Mouse (Mus musculus) forebrain, embryonic 14.5 days (tissue): ENCODE data around the gene Ccnf. TPM values are rescaled to one million over a fixed set of nuclear protein-coding genes. Genes with fewer than 3 reads are reported as not detected.

ENCODE experiments used
- ATAC-seq: fragments of 200-750 bp; cut with Nextera tagmentation; 2 replicates; pipeline ENCODE4 v1.8.0; 2017; ENCODE audit warnings: mild to moderate bottlenecking, moderate library complexity
- DNase-seq: peaks from one replicate; pipeline ENCODE4 v3.0.0-alpha.2; 2015; ENCODE audit warnings: low spot score
- H3K27ac ChIP-seq: fragments of 300-500 bp; sonication (generic); 2 replicates; pipeline ENCODE4 v1.5.1; 2014; ENCODE audit warnings: low read depth, mild to moderate bottlenecking, control low read depth, low read length, moderate library complexity
- H3K27me3 ChIP-seq: fragments of 300-500 bp; sonication (generic); replicated peaks from 2 replicates; pipeline ENCODE4 v1.6.1; 2014; ENCODE audit warnings: low read length, control low read depth, mixed read lengths; ENCODE audit not compliant: control insufficient read depth, insufficient read depth
- H3K36me3 ChIP-seq: fragments of 300-500 bp; sonication (generic); 2 replicates; pipeline ENCODE4 v1.6.1; 2014; ENCODE audit warnings: low read length, control low read depth; ENCODE audit not compliant: control insufficient read depth, insufficient read depth
- H3K4me1 ChIP-seq: fragments of 300-500 bp; sonication (generic); 2 replicates; pipeline ENCODE4 v1.6.1; 2014; ENCODE audit warnings: antibody characterized with exemption, low read length, control low read depth; ENCODE audit not compliant: control insufficient read depth, insufficient read depth
- H3K4me2 ChIP-seq: fragments of 300-500 bp; sonication (generic); 2 replicates; pipeline ENCODE4 v1.6.1; 2014; ENCODE audit warnings: mild to moderate bottlenecking, control low read depth, low read length
- H3K4me3 ChIP-seq: fragments of 300-500 bp; sonication (generic); 2 replicates; pipeline ENCODE4 v1.5.1; 2014; ENCODE audit warnings: low read depth, low read length, control low read depth
- H3K9ac ChIP-seq: fragments of 300-500 bp; sonication (generic); 2 replicates; pipeline ENCODE4 v1.6.1; 2014; ENCODE audit warnings: mild to moderate bottlenecking, low read length, control low read depth, moderate library complexity
- H3K9me3 ChIP-seq: fragments of 300-500 bp; sonication (generic); replicated peaks from 2 replicates; pipeline ENCODE4 v1.6.1; 2016; ENCODE audit warnings: low read length, control low read depth, mixed read lengths; ENCODE audit not compliant: control insufficient read depth
- WGBS: fragments of 180-500 bp; shearing (Covaris S2); extraction: QIAGEN DNeasy Blood & Tissue Kit; methylation state at CpG from one replicate; pipeline ENCODE4 v1.1.7; 2014; 5-methylcytosine and 5-hydroxymethylcytosine counted together
- polyA plus RNA-seq: library from polyadenylated mRNA; unstranded; fragments of >200 nt; fragmentation: Nextera tagmentation; extraction: Ambion mirVana; gene quantifications from 2 replicates; pipeline ENCODE4 v1.2.1, GENCODE M21; 2014

Gene Ccnf
- polyA plus RNA-seq, 1 experiment from 2014 or later, result 31.8 TPM

GRCm38 (mm10) chr17:24236921-24237320, 14.4 kb downstream of the Ccnf start:
- H3K4me1 ChIP-seq, result no peaks in the 10 kb centered on the region
- peaks cover 97% of the 10 kb centered on the region for H3K36me3 ChIP-seq
- no peaks in the 10 kb centered on the region for H3K27me3 ChIP-seq
- H3K9ac ChIP-seq, result no peak overlapping the region
- DNase-seq, result no peak
- H3K9me3 ChIP-seq, result no peaks in the 10 kb centered on the region
- no peak for ATAC-seq
- no peak overlapping the region for H3K4me3 ChIP-seq
- 94% methylated on average over 7 of the region's 7 CpGs for WGBS
- no peak overlapping the region for H3K4me2 ChIP-seq
- H3K27ac ChIP-seq, result no peak overlapping the region

DNA sequence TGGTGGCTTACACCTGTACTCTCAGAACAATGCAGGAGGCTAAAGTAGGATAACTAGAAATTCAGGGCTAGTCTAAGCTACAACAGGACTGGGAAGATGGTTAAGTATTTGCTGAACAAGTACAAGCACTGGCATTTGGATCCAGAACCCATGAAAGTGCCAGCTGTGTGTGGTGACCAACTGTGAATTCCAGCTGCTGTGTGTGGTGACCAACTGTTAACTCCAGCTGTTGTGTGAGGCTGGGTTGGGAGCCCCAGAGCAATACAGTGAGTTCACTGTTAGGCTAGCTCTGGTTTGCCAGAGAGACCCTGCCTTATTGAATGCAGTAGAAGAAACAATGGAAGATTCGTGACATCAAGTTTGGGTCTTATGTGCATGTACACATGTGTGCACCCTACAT, 14.8 kb downstream of the Ccnf start:
- peaks cover 96% of the 10 kb centered on the region for H3K36me3 ChIP-seq
- H3K9me3 ChIP-seq, result no peaks in the 10 kb centered on the region
- no peak overlapping the region for H3K9ac ChIP-seq
- no peak overlapping the region for H3K4me3 ChIP-seq
- H3K27me3 ChIP-seq, result no peaks in the 10 kb centered on the region
- no peak for DNase-seq
- no peak for ATAC-seq
- H3K27ac ChIP-seq, result no peak overlapping the region
- no peaks in the 10 kb centered on the region for H3K4me1 ChIP-seq
- H3K4me2 ChIP-seq, result no peak overlapping the region
- 97% methylated on average over 1 of the region's 1 CpGs for WGBS

- H3K4me3 ChIP-seq, result no peak overlapping the region
- no peak for DNase-seq
- no peak for ATAC-seq
- peaks cover 97% of the 10 kb centered on the region for H3K36me3 ChIP-seq
- WGBS, result 90% methylated on average over 7 of the region's 7 CpGs
- no peaks in the 10 kb centered on the region for H3K27me3 ChIP-seq
- H3K9me3 ChIP-seq, result no peaks in the 10 kb centered on the region
- H3K4me2 ChIP-seq, result no peak overlapping the region
- H3K9ac ChIP-seq, result no peak overlapping the region
- no peaks in the 10 kb centered on the region for H3K4me1 ChIP-seq
- H3K27ac ChIP-seq, result no peak overlapping the region
Measured at GRCm38 (mm10) chr17:24227941-24228340, 23.3 kb downstream of the Ccnf start.

DNA sequence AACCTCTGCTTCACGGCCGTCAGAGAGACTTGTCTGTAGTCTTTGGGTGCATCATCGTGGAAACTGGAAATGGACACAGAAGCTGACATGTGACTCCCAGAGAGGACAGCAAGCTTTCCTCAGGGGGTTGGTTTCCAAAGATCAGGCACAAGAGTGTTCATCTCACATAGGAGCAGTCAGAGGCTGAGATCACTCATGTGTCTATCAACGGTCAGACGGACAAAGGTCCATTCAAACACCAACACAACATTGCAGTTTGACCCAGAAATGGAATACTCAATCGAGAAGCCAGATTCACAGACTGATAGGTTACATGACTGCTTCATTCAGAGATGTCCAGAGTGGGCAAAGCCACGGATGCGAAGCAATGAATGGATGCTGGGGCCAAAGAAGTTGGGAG, 24.6 kb downstream of the Ccnf start:
- Histone ChIP-seq H3K9ac (no peak overlapping the region), H3K9me3 (no peaks in the 10 kb centered on the region), H3K36me3 (peaks cover 89% of the 10 kb centered on the region), H3K27ac (no peak overlapping the region), H3K4me1 (no peaks in the 10 kb centered on the region), H3K27me3 (no peaks in the 10 kb centered on the region), H3K4me2 (no peak overlapping the region), H3K4me3 (no peak overlapping the region)
- DNase-seq, result no peak
- ATAC-seq, result no peak
- WGBS, result 94% methylated on average over 8 of the region's 8 CpGs

DNA sequence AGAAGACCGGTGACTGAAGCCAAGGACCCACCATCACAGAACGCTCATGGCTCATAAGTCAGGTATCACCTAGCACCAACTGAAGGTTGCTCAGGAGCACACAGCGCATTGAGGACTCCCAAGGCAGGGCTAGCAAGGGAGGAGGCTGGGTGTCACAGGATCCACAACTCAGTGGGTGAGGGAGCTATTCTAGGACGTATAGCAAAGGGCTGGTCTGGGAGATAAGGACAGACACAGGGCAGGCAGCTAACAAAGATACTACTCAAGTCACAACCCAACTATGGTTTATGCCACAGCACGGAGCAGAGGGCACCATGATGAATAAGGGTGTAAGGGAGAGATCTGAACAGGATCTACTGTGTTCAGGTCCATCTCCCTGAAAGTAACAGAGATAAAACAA, 25.4 kb downstream of the Ccnf start:
- H3K4me1 ChIP-seq, result 0 out of 2 replicates have a peak, but pooled peaks cover 3% of the 10 kb centered on the region
- no peaks in the 10 kb centered on the region for H3K9me3 ChIP-seq
- ATAC-seq, result no peak
- DNase-seq, result no peak
- H3K36me3 ChIP-seq, result peaks cover 81% of the 10 kb centered on the region
- H3K27ac ChIP-seq, result no peak overlapping the region
- H3K9ac ChIP-seq, result no peak overlapping the region
- H3K27me3 ChIP-seq, result no peaks in the 10 kb centered on the region
- H3K4me2 ChIP-seq, result no peak overlapping the region
- H3K4me3 ChIP-seq, result no peak overlapping the region
- WGBS, result 89% methylated on average over 5 of the region's 5 CpGs

DNA sequence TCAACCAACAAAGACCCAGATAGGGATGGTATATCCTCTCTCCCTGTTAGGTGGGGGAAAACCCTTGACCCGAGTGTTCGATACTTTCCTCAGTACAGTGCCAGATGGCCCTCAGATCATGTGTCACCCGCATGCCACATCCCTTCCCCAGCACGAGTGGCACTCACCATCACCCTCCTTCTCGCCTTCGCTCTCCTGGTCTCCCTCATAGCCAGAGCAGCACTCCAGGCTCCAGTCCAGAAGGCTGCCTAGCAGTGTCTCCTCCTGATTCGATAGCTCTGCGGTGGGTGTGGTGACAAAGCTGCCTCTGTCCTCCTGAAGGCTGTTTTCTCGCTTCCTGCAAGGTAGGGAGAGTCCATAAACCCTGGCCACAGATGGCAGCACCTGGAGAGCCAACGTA, 26.5 kb downstream of the Ccnf start:
- Histone ChIP-seq H3K27ac (no peak overlapping the region), H3K9ac (no peak overlapping the region), H3K27me3 (no peaks in the 10 kb centered on the region), H3K4me2 (no peak overlapping the region), H3K36me3 (peaks cover 70% of the 10 kb centered on the region), H3K4me1 (peaks cover 8% of the 10 kb centered on the region), H3K9me3 (no peaks in the 10 kb centered on the region), H3K4me3 (no peak overlapping the region)
- DNase-seq, result no peak
- 91% methylated on average over 10 of the region's 10 CpGs for WGBS
- ATAC-seq, result no peak

GRCm38 (mm10) chr17:24223513-24223912, 27.8 kb downstream of the Ccnf start:
- Histone ChIP-seq H3K36me3 (peaks cover 58% of the 10 kb centered on the region), H3K27me3 (no peaks in the 10 kb centered on the region), H3K4me1 (peaks cover 12% of the 10 kb centered on the region), H3K4me3 (no peak overlapping the region), H3K9ac (no peak overlapping the region), H3K27ac (no peak overlapping the region), H3K4me2 (no peak overlapping the region), H3K9me3 (no peaks in the 10 kb centered on the region)
- DNase-seq (no peak), ATAC-seq (no peak)
- 97% methylated on average over 5 of the region's 5 CpGs for WGBS

DNA sequence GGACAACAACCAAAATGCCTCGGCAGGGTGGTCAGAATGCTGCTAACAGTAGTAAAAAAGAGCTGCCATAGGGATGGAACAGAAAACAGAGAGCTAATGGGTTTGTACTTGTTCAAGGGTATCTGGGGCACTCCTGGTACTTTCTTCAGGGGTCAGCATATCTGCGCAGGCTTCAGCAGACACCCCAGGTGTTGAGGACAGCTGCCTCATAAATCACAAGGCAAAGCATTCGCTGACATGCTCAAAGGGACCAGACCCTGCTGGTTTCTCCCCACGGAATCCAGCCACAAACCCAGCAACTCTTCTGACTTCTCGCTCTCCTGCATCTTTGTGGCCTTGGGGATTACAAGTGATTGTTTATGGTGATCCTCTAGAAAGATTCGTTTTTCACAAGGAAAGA, 28.6 kb downstream of the Ccnf start:
- WGBS, result 81% methylated on average over 6 of the region's 6 CpGs

GRCm38 (mm10) chr17:24220435-24221411, 30.6 kb downstream of the Ccnf start, which contains the start of gene Tedc2:
Gene Tedc2 (minus strand): TSS chr17:24220851.
- DNase-seq (peak; percentile 96), ATAC-seq (peak; percentile 96)
- Histone ChIP-seq H3K36me3 (peaks cover 52% of the 10 kb centered on the region), H3K27ac (0 out of 2 replicates have a peak within 1 kb of the TSS, but pooled peaks have one; percentile 33), H3K9ac (peak within 1 kb of the TSS; percentile 82), H3K9me3 (no peaks in the 10 kb centered on the region), H3K4me1 (peaks cover 12% of the 10 kb centered on the region), H3K4me2 (peak within 1 kb of the TSS; percentile 91), H3K27me3 (no peaks in the 10 kb centered on the region), H3K4me3 (peak within 1 kb of the TSS; percentile 73)
- 5% methylated on average over 41 of the region's 41 CpGs for WGBS

More for the DNA sequence above, 28.6 kb downstream of the Ccnf start:
- H3K4me3 ChIP-seq, result no peak overlapping the region
- peaks cover 56% of the 10 kb centered on the region for H3K36me3 ChIP-seq
- H3K9ac ChIP-seq, result no peak overlapping the region
- no peak overlapping the region for H3K27ac ChIP-seq
- no peaks in the 10 kb centered on the region for H3K9me3 ChIP-seq
- H3K27me3 ChIP-seq, result no peaks in the 10 kb centered on the region
- DNase-seq, result no peak
- H3K4me1 ChIP-seq, result peaks cover 12% of the 10 kb centered on the region
- ATAC-seq, result no peak
- H3K4me2 ChIP-seq, result no peak overlapping the region
